Mouse (Mus musculus) forebrain, embryonic 13.5 days (tissue): ENCODE results near the gene Larp4. TPM values are rescaled to one million over a fixed set of nuclear protein-coding genes. Genes with fewer than 3 reads are reported as not detected.
"Not testable (repeated sequence)": the region's sequence is repeated elsewhere in the genome, so short reads cannot be mapped to it uniquely, and the experiment has no call there.

ENCODE experiments used
- ATAC-seq: fragments of 200-750 bp; cut with Nextera tagmentation; 2 replicates; pipeline ENCODE4 v1.8.0; 2017
- H3K27ac ChIP-seq: fragments of 300-500 bp; sonication (generic); 2 replicates; pipeline ENCODE4 v1.5.1; 2015; ENCODE audit warnings: inconsistent platforms, mild to moderate bottlenecking, moderate library complexity
- H3K27me3 ChIP-seq: fragments of 300-500 bp; sonication (generic); 2 replicates; pipeline ENCODE4 v1.6.1; 2015; ENCODE audit warnings: mild to moderate bottlenecking, inconsistent platforms
- H3K36me3 ChIP-seq: fragments of 300-500 bp; sonication (generic); 2 replicates; pipeline ENCODE4 v1.6.1; 2015; ENCODE audit warnings: mild to moderate bottlenecking, inconsistent platforms; ENCODE audit not compliant: poor library complexity, severe bottlenecking
- H3K4me1 ChIP-seq: fragments of 300-500 bp; sonication (generic); 2 replicates; pipeline ENCODE4 v1.6.1; 2015; ENCODE audit warnings: inconsistent platforms
- H3K4me2 ChIP-seq: fragments of 300-500 bp; sonication (generic); 2 replicates; pipeline ENCODE4 v1.6.1; 2015; ENCODE audit warnings: inconsistent platforms, mild to moderate bottlenecking, moderate library complexity
- H3K4me3 ChIP-seq: fragments of 300-500 bp; sonication (generic); 2 replicates; pipeline ENCODE4 v1.5.1; 2015; ENCODE audit warnings: mild to moderate bottlenecking, inconsistent platforms
- H3K9ac ChIP-seq: fragments of 300-500 bp; sonication (generic); 2 replicates; pipeline ENCODE4 v1.6.1; 2015; ENCODE audit warnings: mild to moderate bottlenecking, inconsistent platforms
- H3K9me3 ChIP-seq: fragments of 300-500 bp; sonication (generic); replicated peaks from 2 replicates; pipeline ENCODE4 v1.6.1; 2016; ENCODE audit warnings: inconsistent platforms
- WGBS: fragments of 180-500 bp; shearing (Covaris S2); methylation state at CpG from one replicate; pipeline ENCODE4 v1.1.7; 2015; 5-methylcytosine and 5-hydroxymethylcytosine counted together
- polyA plus RNA-seq: library from polyadenylated mRNA; unstranded; fragments of >200 nt; fragmentation: Nextera tagmentation; extraction: Ambion mirVana; gene quantifications from 2 replicates; pipeline ENCODE4 v1.2.1, GENCODE M21; 2015

The Larp4 gene
- polyA plus RNA-seq, result 29.2 and 30.9 TPM in 2 replicates

DNA sequence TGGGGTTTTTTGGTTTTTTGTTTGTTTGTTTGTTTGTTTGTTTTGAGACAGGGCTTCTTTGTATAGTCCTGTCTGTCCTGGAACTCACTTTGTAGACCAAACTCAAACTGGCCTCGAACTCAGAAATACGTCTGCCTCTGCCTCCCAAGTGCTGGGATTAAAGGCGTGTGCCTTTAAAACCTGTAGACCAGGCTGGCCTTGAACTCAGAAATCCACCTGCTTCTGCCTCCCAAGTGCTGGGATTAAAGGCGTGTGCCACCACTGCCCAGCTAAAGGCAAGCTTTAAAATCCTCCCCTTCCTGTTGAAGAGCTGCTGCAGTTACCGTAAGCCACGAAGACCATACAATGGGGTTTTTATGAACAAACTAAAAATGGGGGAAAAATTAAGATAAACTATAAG, at the start of gene Larp4:
Gene Larp4 (plus strand): TSS at position 301 of the 400 bp plus-strand sequence.
- H3K27me3 ChIP-seq, ATAC-seq, H3K4me2 ChIP-seq, H3K4me3 ChIP-seq, H3K27ac ChIP-seq, H3K36me3 ChIP-seq, H3K9me3 ChIP-seq, H3K9ac ChIP-seq: not testable (repeated sequence)
- 90% methylated on average over 6 of the region's 6 CpGs for WGBS
- peaks cover 12% of the 10 kb centered on the region for H3K4me1 ChIP-seq

DNA sequence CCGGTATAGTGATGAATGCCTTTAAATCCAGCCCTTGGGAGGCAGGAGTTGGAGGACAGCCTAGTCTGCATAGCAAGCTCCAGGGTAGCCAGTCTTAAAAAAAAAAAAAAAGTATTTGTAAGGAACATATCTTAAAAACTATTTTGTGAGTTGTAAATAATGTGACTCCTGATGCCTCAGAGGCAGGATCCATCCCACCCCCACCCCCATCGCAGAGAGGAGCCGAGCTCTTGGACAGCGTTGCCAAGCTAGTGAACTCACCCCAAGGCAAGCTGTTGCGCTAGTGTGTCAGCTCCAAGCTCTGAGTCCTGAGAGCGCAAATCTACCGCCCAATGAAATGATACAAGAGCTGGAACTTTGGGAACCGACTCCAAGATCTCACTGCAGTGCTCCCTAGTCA, 38.6 kb upstream of the Larp4 start:
- no peak for ATAC-seq
- Histone ChIP-seq H3K9ac (no peak overlapping the region), H3K4me2 (no peak overlapping the region), H3K27ac (no peak overlapping the region), H3K36me3 (no peaks in the 10 kb centered on the region), H3K27me3 (no peaks in the 10 kb centered on the region), H3K4me3 (no peak overlapping the region), H3K4me1 (no peaks in the 10 kb centered on the region), H3K9me3 (no peaks in the 10 kb centered on the region)
- 84% methylated on average over 8 of the region's 8 CpGs for WGBS

DNA sequence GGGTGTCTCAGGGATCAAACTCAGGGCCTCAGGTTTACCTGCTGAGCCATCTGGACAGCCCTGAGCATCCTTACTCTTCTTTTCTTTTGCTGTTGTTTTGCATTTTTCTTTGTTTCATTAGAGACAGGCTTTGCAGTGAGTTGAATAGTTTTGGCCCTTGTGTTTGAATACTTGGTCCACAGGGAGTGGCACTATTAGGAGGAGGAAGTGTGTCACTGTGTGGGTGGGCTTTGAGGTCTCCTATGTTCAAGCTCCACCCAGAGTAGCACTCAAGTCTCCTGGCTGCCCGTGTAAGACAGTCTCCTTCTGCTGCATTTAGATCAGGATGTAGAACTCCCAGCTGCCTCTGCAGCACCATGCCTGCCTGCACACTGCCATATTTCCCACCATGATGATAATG, 35.4 kb upstream of the Larp4 start:
- H3K36me3 ChIP-seq, result no peaks in the 10 kb centered on the region
- no peak for ATAC-seq
- no peaks in the 10 kb centered on the region for H3K27me3 ChIP-seq
- no peaks in the 10 kb centered on the region for H3K9me3 ChIP-seq
- WGBS, result 52% methylated on average over 1 of the region's 1 CpGs
- no peak overlapping the region for H3K9ac ChIP-seq
- no peak overlapping the region for H3K4me2 ChIP-seq
- no peak overlapping the region for H3K27ac ChIP-seq
- H3K4me3 ChIP-seq, result no peak overlapping the region
- H3K4me1 ChIP-seq, result no peaks in the 10 kb centered on the region

DNA sequence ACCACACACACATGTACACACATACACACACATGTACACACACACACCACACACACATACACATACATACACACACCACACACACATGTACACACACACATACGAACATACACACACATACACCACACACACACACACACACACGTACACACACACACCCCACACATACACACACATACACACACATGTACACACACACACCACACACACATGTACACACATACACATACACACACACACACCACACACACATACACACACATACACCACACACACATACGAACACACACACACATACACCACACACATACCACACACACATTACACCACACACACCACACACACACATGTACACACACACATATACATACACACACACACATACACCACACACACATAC, 33.2 kb upstream of the Larp4 start:
- no peak overlapping the region for H3K4me3 ChIP-seq
- no peak overlapping the region for H3K27ac ChIP-seq
- H3K9ac ChIP-seq, result no peak overlapping the region
- peaks cover 6% of the 10 kb centered on the region; the same call in 1 of the 2 replicates for H3K4me1 ChIP-seq
- WGBS, result 96% methylated on average over 3 of the region's 3 CpGs
- no peak overlapping the region for H3K4me2 ChIP-seq
- H3K36me3 ChIP-seq, result no peaks in the 10 kb centered on the region
- ATAC-seq, result no peak
- no peaks in the 10 kb centered on the region for H3K27me3 ChIP-seq
- H3K9me3 ChIP-seq, result no peaks in the 10 kb centered on the region

DNA sequence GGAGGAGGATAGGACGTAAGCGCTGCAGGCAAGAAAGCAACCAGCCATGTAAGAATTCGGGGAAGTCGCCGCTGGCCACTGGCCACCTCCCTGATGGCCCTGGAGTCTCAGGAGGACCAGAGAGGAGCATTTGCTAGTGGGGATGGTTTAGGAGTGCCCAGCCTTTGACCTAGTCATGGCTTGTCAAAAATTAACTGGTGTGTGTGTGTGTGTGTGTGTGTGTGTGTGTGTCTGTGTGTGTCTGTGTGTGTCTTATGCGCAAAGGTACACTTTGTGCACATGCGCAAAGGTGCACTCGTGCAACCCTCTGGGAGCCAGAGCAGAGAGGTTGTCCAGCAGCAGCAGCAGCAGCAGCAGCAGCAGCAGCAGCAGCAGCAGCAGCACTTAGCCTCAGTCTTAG, 32.0 kb upstream of the Larp4 start:
- H3K4me1 ChIP-seq, result peaks cover 6% of the 10 kb centered on the region; the same call in 1 of the 2 replicates
- H3K36me3 ChIP-seq, result no peaks in the 10 kb centered on the region
- H3K4me2 ChIP-seq, result no peak overlapping the region
- H3K27ac ChIP-seq, result no peak overlapping the region
- H3K4me3 ChIP-seq, result no peak overlapping the region
- H3K9ac ChIP-seq, result no peak overlapping the region
- WGBS, result 87% methylated on average over 8 of the region's 8 CpGs
- no peaks in the 10 kb centered on the region for H3K27me3 ChIP-seq
- no peaks in the 10 kb centered on the region for H3K9me3 ChIP-seq
- ATAC-seq, result no peak

DNA sequence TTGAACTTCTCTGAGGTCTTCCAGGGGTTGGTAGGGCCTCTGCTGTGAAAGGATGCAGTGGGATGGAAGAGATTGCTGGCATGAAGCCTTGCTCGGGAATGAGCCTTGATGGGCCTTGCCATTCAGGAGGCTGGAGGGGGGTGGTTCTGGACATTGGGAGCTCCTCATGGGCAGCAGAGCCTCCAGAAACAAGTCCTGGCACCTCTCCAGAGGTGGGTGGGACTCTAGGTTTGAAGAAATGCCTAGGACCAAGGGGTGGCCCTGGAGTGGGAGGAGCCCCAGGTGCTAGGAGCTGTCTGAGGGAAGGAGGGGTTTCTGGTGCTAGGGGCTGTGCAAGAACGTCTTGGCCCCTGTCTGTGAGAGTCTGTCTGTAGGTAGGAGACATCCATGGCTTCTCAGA, 29.4 kb upstream of the Larp4 start:
- no peak overlapping the region for H3K9ac ChIP-seq
- H3K4me1 ChIP-seq, result peaks cover 6% of the 10 kb centered on the region; the same call in 1 of the 2 replicates
- H3K27ac ChIP-seq, result no peak overlapping the region
- H3K27me3 ChIP-seq, result no peaks in the 10 kb centered on the region
- H3K4me3 ChIP-seq, result no peak overlapping the region
- no peaks in the 10 kb centered on the region for H3K9me3 ChIP-seq
- no peak overlapping the region for H3K4me2 ChIP-seq
- no peak for ATAC-seq
- H3K36me3 ChIP-seq, result no peaks in the 10 kb centered on the region; the same call in 1 of the 2 replicates
- 11% methylated on average over 2 of the region's 2 CpGs for WGBS

DNA sequence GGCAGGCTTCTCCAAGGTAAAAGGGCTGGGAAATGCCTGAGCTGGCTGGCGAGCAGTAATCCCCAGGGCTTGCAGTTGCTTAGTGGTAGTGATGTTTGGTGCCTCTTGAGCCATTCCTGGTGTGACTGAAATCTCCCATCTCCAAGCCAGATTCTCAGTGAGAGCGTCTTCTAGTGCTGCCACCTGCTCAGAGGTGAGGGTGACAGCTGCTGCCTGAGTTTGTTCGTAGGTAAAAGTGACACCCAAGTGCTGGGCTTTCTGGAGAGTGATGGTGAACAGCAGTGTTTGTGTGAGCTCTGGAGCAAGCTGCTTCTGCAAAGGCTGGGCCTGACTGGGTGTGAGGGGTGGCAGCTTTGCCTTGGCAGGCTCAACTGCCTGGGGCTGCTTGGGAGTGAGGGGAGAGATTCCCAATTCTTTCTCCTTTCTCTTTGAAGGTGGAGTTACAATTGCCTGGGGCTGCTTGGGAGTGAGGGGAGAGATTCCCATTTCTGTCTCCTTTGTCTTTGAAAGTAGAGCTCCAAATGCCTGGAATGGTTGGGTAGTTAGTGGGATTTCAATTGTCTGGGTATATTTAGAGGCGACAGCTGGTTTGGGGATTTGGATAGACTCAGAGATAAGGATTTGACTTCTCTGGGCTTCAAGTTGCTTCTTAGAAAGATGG, 28.8 kb upstream of the Larp4 start:
- ATAC-seq, result no peak
- no peak overlapping the region for H3K4me3 ChIP-seq
- H3K9me3 ChIP-seq, result no peaks in the 10 kb centered on the region
- H3K36me3 ChIP-seq, result no peaks in the 10 kb centered on the region; the same call in 1 of the 2 replicates
- H3K4me1 ChIP-seq, result peaks cover 6% of the 10 kb centered on the region; the same call in 1 of the 2 replicates
- H3K9ac ChIP-seq, result no peak overlapping the region
- WGBS, result 64% methylated on average over 4 of the region's 4 CpGs
- H3K27me3 ChIP-seq, result no peaks in the 10 kb centered on the region
- H3K27ac ChIP-seq, result no peak overlapping the region
- H3K4me2 ChIP-seq, result no peak overlapping the region

DNA sequence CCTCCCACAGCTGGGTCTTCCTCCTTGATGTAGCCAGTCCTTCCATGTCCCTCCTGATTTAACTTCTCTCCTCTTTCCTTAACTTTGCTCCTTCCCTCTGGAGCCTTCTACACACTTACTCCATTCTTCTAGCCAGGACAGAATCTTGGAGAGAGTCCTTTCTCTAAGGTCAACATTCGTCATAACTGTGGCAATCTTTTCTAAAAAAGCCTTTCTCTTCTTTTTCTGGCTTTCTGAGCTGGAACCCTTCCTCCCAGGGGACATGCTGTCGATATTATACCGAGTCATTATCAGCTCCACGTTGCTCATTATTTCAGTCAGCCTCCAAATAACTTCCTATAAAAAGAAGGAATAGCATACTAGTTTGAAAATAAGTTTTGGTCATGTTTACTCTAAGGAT, 14.5 kb upstream of the Larp4 start:
- no peak for ATAC-seq
- no peak overlapping the region for H3K4me2 ChIP-seq
- H3K27me3 ChIP-seq, result no peaks in the 10 kb centered on the region
- no peak overlapping the region for H3K9ac ChIP-seq
- no peaks in the 10 kb centered on the region for H3K4me1 ChIP-seq
- H3K36me3 ChIP-seq, result no peaks in the 10 kb centered on the region
- H3K9me3 ChIP-seq, result no peaks in the 10 kb centered on the region
- no peak overlapping the region for H3K4me3 ChIP-seq
- WGBS, result 90% methylated on average over 4 of the region's 4 CpGs
- H3K27ac ChIP-seq, result no peak overlapping the region

DNA sequence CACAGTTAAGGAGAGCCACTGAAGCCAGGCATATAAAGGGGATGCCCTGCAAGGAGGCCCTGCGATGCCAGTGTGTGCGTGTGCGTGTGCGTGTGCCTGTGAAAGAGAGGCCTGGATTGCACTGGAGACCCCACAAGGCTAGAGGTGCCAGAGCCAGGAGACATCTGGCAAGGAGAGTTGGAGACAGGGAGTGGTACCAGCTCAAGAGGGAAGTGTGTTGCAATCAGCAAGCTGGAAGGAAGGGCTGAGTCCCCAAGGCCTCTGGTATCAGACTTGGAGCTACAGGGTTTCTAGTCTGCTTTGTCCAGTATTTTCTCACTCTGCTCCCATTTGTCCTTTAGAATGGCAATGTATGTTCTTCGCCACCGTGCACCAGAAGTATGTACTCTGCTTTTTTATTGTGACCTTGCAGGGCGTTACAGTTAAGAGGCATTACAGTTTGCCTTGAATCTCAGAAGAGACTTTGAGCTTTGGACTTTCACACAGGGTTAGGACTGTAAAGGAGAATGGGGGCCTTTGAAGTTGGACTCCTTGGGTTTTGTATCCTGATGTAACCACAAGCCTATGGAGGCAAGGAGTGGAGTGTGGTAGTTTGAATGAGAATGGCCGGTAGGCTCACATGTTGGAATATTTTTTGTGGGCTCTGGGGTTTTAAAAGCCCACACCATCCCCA, 4.6 kb upstream of the Larp4 start:
- 92% methylated on average over 8 of the region's 8 CpGs for WGBS

DNA sequence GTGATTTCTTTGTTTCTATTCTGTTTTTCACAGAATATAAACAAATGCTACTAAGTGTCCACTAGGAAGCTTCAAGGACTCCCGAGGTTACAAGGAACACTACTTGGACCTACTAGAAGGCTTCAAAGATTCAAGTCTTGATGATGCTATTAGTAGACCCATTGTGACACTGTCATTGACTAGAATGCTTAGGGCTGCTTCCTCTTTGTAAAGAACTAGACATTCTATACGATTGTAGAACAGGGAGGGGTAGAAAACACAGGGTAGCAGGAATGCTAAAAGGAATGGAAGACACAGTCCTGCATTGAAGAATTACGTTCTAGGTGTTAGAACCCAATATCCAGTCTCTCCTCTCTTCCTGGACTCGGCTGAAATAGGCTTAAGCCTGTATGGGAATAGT, 2.9 kb upstream of the Larp4 start, which contains the start of gene Fam186a:
Gene Fam186a (minus strand): TSS at position 101 of the 400 bp plus-strand sequence.
- no peak within 1 kb of the TSS for H3K4me2 ChIP-seq
- no peaks in the 10 kb centered on the region for H3K4me1 ChIP-seq
- H3K27me3 ChIP-seq, result no peaks in the 10 kb centered on the region
- no peak within 1 kb of the TSS for H3K27ac ChIP-seq
- no peaks in the 10 kb centered on the region for H3K36me3 ChIP-seq
- no peak within 1 kb of the TSS for H3K9ac ChIP-seq
- no peak within 1 kb of the TSS for H3K4me3 ChIP-seq
- H3K9me3 ChIP-seq, result no peaks in the 10 kb centered on the region
- WGBS, result 82% methylated on average over 4 of the region's 4 CpGs
- ATAC-seq, result no peak

More for the DNA sequence above, 4.6 kb upstream of the Larp4 start:
- Histone ChIP-seq H3K4me3 (no peak overlapping the region), H3K27ac (no peak overlapping the region), H3K9ac (no peak overlapping the region), H3K4me1 (no peaks in the 10 kb centered on the region), H3K4me2 (no peak overlapping the region), H3K27me3 (no peaks in the 10 kb centered on the region), H3K36me3 (no peaks in the 10 kb centered on the region), H3K9me3 (no peaks in the 10 kb centered on the region)
- no peak for ATAC-seq

DNA sequence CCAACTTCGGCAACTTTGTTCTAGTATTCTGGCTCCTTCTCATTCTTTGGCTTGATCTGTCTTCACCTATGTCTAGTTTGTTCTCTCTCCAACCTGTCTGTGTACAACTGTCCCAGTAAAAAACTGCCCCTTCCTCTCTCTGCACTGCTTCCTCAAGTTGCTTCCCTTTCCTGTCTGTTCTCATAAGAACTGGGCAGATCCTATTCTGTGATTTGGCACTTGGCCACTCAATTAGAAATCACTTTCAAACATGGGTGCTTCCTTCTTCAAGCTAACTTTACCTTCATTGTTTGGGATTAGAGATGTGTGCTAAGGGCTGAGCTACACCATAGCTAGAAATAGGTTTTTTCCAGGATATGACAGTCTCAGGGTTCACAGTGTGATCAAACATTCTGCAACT, 741 bp downstream of the Larp4 start:
- 94% methylated on average over 1 of the region's 1 CpGs for WGBS

DNA sequence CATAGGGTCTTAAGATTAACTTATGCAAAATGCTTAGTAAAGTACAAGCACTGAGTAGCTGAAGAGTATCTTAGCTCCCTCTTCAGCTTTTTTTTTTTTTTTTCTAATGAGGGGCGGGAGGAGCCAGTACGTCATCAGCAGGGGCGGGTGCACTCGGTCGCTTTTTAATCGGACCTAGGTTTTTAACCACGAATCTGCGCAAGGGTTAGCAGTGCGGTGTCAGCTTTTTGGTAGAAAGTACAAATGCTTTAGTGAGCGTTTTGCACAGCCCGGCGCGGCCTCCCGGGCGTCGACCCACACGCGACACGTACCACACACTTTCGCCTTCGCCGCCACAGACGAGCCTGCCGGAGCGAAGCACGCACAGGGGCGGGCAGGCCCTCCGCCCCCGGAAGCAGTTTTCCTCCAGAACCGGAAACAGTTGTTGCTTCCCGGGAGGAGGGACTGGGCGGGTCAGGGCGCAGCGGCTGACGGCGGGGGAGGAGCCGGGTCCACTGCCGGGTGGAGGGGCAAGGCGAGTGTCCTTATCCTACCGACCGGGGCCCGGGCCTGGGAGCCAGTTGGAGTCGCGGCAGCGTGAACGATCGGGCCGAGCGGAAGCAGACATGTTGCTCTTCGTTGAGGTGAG, 2.6 kb downstream of the Larp4 start:
- H3K4me3 ChIP-seq, result peak overlapping the region; percentile 96
- H3K9ac ChIP-seq, result peak overlapping the region; percentile 84
- H3K36me3 ChIP-seq, result no peaks in the 10 kb centered on the region
- ATAC-seq, result peak; percentile 98
- under 1% methylated on average over 50 of the region's 50 CpGs for WGBS
- H3K27ac ChIP-seq, result peak overlapping the region; percentile 96
- peak overlapping the region; percentile 92 for H3K4me2 ChIP-seq
- H3K4me1 ChIP-seq, result peaks cover 12% of the 10 kb centered on the region
- no peaks in the 10 kb centered on the region for H3K9me3 ChIP-seq
- H3K27me3 ChIP-seq, result no peaks in the 10 kb centered on the region

More for the DNA sequence above, 741 bp downstream of the Larp4 start:
- no peak overlapping the region for H3K4me2 ChIP-seq
- no peak overlapping the region for H3K9ac ChIP-seq
- H3K27me3 ChIP-seq, result no peaks in the 10 kb centered on the region
- peaks cover 12% of the 10 kb centered on the region for H3K4me1 ChIP-seq
- ATAC-seq, result no peak
- no peak overlapping the region for H3K4me3 ChIP-seq
- H3K27ac ChIP-seq, result no peak overlapping the region
- H3K9me3 ChIP-seq, result no peaks in the 10 kb centered on the region
- no peaks in the 10 kb centered on the region for H3K36me3 ChIP-seq
